Mouse (Mus musculus): ENCODE measurements around the gene Rpl41.
"Not testable (repeated sequence)": the region's sequence is repeated elsewhere in the genome, so short reads cannot be mapped to it uniquely, and the experiment has no call there.

Rpl41 gene

GRCm38 (mm10) chr10:128556286-128556685 lies 7.2 kb upstream of the Rpl41 start:
- no peak for DNase-seq (ENCODE audit: extremely low read depth, low read depth, low spot score)

GRCm38 (mm10) chr10:128555567-128555966 lies 6.5 kb upstream of the Rpl41 start:
- DNase-seq (ENCODE audit: extremely low read depth, low read depth, low spot score), result not testable (repeated sequence)

GRCm38 (mm10) chr10:128550144-128550823 lies 1.2 kb upstream of the Rpl41 start:
- DNase-seq (ENCODE audit: extremely low read depth, low read depth, low spot score), result not testable (repeated sequence)

- DNase-seq (ENCODE audit: extremely low read depth, low read depth, low spot score), result not testable (repeated sequence)
Observed at GRCm38 (mm10) chr10:128549682-128550057, 565 bp upstream of the Rpl41 start.

- DNase-seq (ENCODE audit: extremely low read depth, low read depth, low spot score), result not testable (repeated sequence)
Observed at GRCm38 (mm10) chr10:128548051-128548791, 884 bp downstream of the Rpl41 start.

GRCm38 (mm10) chr10:128547361-128548032 lies 1.6 kb downstream of the Rpl41 start, which contains the start of gene Zc3h10:
Zc3h10 (minus strand) TSS chr10:128547774.
- DNase-seq (ENCODE audit: extremely low read depth, low read depth, low spot score), result peak; percentile 95

- DNase-seq (ENCODE audit: extremely low read depth, low read depth, low spot score), result no peak
Observed at GRCm38 (mm10) chr10:128546787-128547186, 2.3 kb downstream of the Rpl41 start.

- DNase-seq (ENCODE audit: extremely low read depth, low read depth, low spot score), result no peak
Observed at GRCm38 (mm10) chr10:128546361-128546760, 2.7 kb downstream of the Rpl41 start.

GRCm38 (mm10) chr10:128545570-128545898 lies 3.6 kb downstream of the Rpl41 start:
- no peak for DNase-seq (ENCODE audit: extremely low read depth, low read depth, low spot score)

- DNase-seq (ENCODE audit: extremely low read depth, low read depth, low spot score), result no peak
Observed at GRCm38 (mm10) chr10:128544674-128545569, 4.2 kb downstream of the Rpl41 start.

- DNase-seq (ENCODE audit: extremely low read depth, low read depth, low spot score), result no peak
Observed at GRCm38 (mm10) chr10:128544151-128544657, 4.9 kb downstream of the Rpl41 start.

GRCm38 (mm10) chr10:128543100-128543499 lies 6.0 kb downstream of the Rpl41 start:
- DNase-seq (ENCODE audit: extremely low read depth, low read depth, low spot score), result no peak

- DNase-seq (ENCODE audit: extremely low read depth, low read depth, low spot score), result no peak
Observed at GRCm38 (mm10) chr10:128538340-128538870, 10.7 kb downstream of the Rpl41 start.

- no peak for DNase-seq (ENCODE audit: extremely low read depth, low read depth, low spot score)
Observed at GRCm38 (mm10) chr10:128536266-128536940, 12.7 kb downstream of the Rpl41 start.

- DNase-seq (ENCODE audit: extremely low read depth, low read depth, low spot score), result no peak
Observed at GRCm38 (mm10) chr10:128535624-128536265, 13.4 kb downstream of the Rpl41 start.

- no peak for DNase-seq (ENCODE audit: extremely low read depth, low read depth, low spot score)
Observed at GRCm38 (mm10) chr10:128535206-128535605, 13.9 kb downstream of the Rpl41 start.

GRCm38 (mm10) chr10:128526366-128527356 lies 22.4 kb downstream of the Rpl41 start:
- DNase-seq (ENCODE audit: extremely low read depth, low read depth, low spot score), result no peak

GRCm38 (mm10) chr10:128525671-128526308 lies 23.3 kb downstream of the Rpl41 start, which contains the start of gene Esyt1:
Esyt1 (minus strand) TSS chr10:128525871.
- DNase-seq (ENCODE audit: extremely low read depth, low read depth, low spot score), result peak; percentile 94
